Mouse (Mus musculus) embryonic facial prominence, embryonic 11.5 days (tissue): ENCODE measurements around the gene Strip2. TPM values are rescaled to one million over a fixed set of nuclear protein-coding genes. Genes with fewer than 3 reads are reported as not detected.

Experiments
- ATAC-seq: fragments of 200-750 bp; cut with Nextera tagmentation; replicated peaks from 2 replicates; pipeline ENCODE4 v1.8.0; 2017; ENCODE audit warnings: low read depth; ENCODE audit not compliant: insufficient number of reproducible peaks, low FRiP score, low TSS enrichment
- DNase-seq: peaks from one replicate; pipeline ENCODE4 v3.0.0-alpha.2; 2015; ENCODE audit warnings: low spot score
- H3K27ac ChIP-seq: fragments of 300-500 bp; sonication (generic); replicated peaks from 2 replicates; pipeline ENCODE4 v1.5.1; 2014; ENCODE audit warnings: mild to moderate bottlenecking, low read depth, low read length, control low read depth
- H3K27me3 ChIP-seq: fragments of 300-500 bp; sonication (generic); 2 replicates; pipeline ENCODE4 v1.6.1; 2014; ENCODE audit warnings: mild to moderate bottlenecking, low read length, moderate library complexity, mixed read lengths; ENCODE audit not compliant: control insufficient read depth, insufficient read depth
- H3K36me3 ChIP-seq: fragments of 300-500 bp; sonication (generic); replicated peaks from 2 replicates; pipeline ENCODE4 v1.6.1; 2014; ENCODE audit warnings: low read depth, mild to moderate bottlenecking, low read length, moderate library complexity, mixed read lengths; ENCODE audit not compliant: control insufficient read depth, insufficient read depth
- H3K4me1 ChIP-seq: fragments of 300-500 bp; sonication (generic); 2 replicates; pipeline ENCODE4 v1.6.1; 2014; ENCODE audit warnings: low read length, mixed read lengths; ENCODE audit not compliant: control insufficient read depth, insufficient read depth
- H3K4me2 ChIP-seq: fragments of 300-500 bp; sonication (generic); 2 replicates; pipeline ENCODE4 v1.6.1; 2014; ENCODE audit warnings: low read depth, mild to moderate bottlenecking, control low read depth, low read length, moderate library complexity
- H3K4me3 ChIP-seq: fragments of 300-500 bp; sonication (generic); 2 replicates; pipeline ENCODE4 v1.5.1; 2014; ENCODE audit warnings: low read depth, low read length, control low read depth
- H3K9ac ChIP-seq: fragments of 300-500 bp; sonication (generic); replicated peaks from 2 replicates; pipeline ENCODE4 v1.6.1; 2014; ENCODE audit warnings: mild to moderate bottlenecking, control low read depth, low read length
- H3K9me3 ChIP-seq: fragments of 300-500 bp; sonication (generic); replicated peaks from 2 replicates; pipeline ENCODE4 v1.6.1; 2016; ENCODE audit warnings: mild to moderate bottlenecking, low read length, inconsistent platforms, mixed read lengths; ENCODE audit not compliant: control insufficient read depth
- WGBS: fragments of 180-500 bp; shearing (Covaris S2); extraction: QIAGEN DNeasy Blood & Tissue Kit; methylation state at CpG from one replicate; pipeline ENCODE4 v1.1.7; 2014; 5-methylcytosine and 5-hydroxymethylcytosine counted together
- polyA plus RNA-seq: library from polyadenylated mRNA; unstranded; fragments of >200 nt; fragmentation: Nextera tagmentation; extraction: Ambion mirVana; gene quantifications from 2 replicates; pipeline ENCODE4 v1.2.1, GENCODE M21; 2014

Gene Strip2
- polyA plus RNA-seq, 1 experiment from 2014 or later, result 1.0 TPM

DNA sequence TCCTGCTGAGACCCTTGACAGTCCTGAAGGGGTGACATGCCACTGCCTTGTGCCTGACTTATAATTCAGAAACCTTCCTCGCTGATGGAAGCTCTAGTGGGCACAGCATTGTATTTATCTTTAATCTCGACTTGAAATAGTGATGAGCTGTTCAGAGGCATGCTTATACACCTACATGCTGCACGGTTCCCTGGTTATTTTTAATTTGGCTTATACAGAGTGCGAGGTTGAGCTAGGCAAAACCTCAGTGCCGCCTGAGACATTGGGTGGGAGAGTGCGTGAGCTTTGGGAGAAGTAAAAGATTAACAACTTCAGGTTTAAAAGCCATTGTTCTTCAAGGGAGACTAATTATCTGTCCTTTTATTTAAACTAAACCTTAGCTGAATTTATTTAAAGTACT, 33.9 kb upstream of the Strip2 start:
- no peak overlapping the region for H3K27ac ChIP-seq
- H3K27me3 ChIP-seq, result no peaks in the 10 kb centered on the region
- ATAC-seq, result no peak
- no peaks in the 10 kb centered on the region for H3K4me1 ChIP-seq
- no peak overlapping the region for H3K4me3 ChIP-seq
- no peaks in the 10 kb centered on the region for H3K9me3 ChIP-seq
- no peak overlapping the region for H3K4me2 ChIP-seq
- DNase-seq, result no peak
- no peak overlapping the region for H3K9ac ChIP-seq
- H3K36me3 ChIP-seq, result no peaks in the 10 kb centered on the region
- 89% methylated on average over 6 of the region's 6 CpGs for WGBS

DNA sequence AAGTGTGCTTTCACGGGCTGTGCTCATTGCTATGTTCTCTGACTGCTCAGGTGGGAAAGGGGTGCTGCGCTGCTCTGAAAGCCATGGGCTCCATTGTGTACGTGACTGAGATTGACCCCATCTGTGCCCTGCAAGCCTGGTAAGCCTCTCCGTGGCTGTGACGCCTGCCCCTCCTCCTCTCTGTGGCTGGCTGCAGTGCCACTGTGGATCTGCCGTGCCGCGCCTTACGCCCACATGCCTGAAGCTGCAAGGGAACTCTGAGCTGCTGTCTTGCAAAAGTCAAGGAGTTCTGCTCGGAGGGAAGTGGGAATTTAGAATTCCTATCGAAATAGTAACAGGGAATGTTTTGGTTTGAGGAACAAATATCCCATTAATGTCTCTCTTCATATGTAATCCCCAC, 25.7 kb upstream of the Strip2 start:
- H3K4me1 ChIP-seq, result no peaks in the 10 kb centered on the region
- no peak overlapping the region for H3K9ac ChIP-seq
- no peaks in the 10 kb centered on the region for H3K36me3 ChIP-seq
- 77% methylated on average over 11 of the region's 11 CpGs for WGBS
- ATAC-seq (no peak), DNase-seq (no peak)
- no peaks in the 10 kb centered on the region for H3K9me3 ChIP-seq
- H3K27me3 ChIP-seq, result no peaks in the 10 kb centered on the region
- H3K4me3 ChIP-seq, result no peak overlapping the region
- H3K4me2 ChIP-seq, result no peak overlapping the region
- H3K27ac ChIP-seq, result no peak overlapping the region

GRCm38 (mm10) chr6:29896976-29897375, 19.8 kb upstream of the Strip2 start:
- WGBS, result 94% methylated on average over 3 of the region's 3 CpGs
- DNase-seq (no peak), ATAC-seq (no peak)
- no peak overlapping the region for H3K9ac ChIP-seq
- no peaks in the 10 kb centered on the region for H3K36me3 ChIP-seq
- no peak overlapping the region for H3K4me2 ChIP-seq
- no peaks in the 10 kb centered on the region for H3K9me3 ChIP-seq
- no peak overlapping the region for H3K27ac ChIP-seq
- no peaks in the 10 kb centered on the region for H3K4me1 ChIP-seq
- no peaks in the 10 kb centered on the region for H3K27me3 ChIP-seq
- no peak overlapping the region for H3K4me3 ChIP-seq

DNA sequence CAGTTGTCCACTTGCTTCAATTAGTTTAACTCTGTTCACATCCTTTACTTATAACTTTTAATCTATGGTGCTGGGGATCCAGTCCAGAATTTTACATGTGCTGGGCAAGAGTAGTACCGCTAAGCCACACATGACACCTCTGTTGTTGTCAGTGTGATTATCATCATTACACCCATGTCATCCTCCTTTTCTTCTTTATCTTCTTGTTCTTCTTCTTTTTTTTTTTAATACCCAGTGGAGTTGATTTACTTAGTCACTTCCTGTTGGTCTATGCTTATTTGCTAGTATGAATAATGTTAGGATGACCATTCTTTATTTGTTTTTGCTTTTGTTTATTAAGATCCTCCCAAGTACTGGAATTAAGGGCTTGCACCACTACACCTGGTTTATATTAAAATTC, 15.4 kb upstream of the Strip2 start:
- Histone ChIP-seq H3K9me3 (no peaks in the 10 kb centered on the region), H3K4me3 (no peak overlapping the region), H3K27me3 (no peaks in the 10 kb centered on the region), H3K9ac (no peak overlapping the region), H3K4me1 (no peaks in the 10 kb centered on the region), H3K27ac (no peak overlapping the region), H3K4me2 (no peak overlapping the region), H3K36me3 (no peaks in the 10 kb centered on the region)
- ATAC-seq, result no peak
- WGBS, result 91% methylated on average over 1 of the region's 1 CpGs
- DNase-seq, result no peak

DNA sequence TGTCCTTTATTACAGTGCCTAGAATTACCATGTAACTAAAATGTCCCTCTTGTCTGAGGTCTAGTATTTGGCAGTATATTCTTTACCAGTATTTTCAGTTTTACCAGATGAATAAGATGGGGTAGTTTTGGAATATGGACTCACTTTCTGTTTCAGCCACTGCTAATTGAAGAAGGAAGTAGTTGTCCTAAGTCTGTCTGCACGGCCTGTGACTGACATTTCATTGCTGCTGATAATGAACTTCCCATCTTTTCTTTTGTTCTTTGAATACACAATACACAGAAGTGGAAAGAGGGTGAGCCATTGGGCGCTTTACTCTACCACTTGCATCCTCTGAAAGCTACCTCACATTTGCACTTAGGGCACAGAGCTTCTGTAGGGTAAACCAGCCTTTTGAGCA, 14.6 kb upstream of the Strip2 start:
- no peak overlapping the region for H3K27ac ChIP-seq
- no peaks in the 10 kb centered on the region for H3K36me3 ChIP-seq
- no peak overlapping the region for H3K4me2 ChIP-seq
- H3K4me3 ChIP-seq, result no peak overlapping the region
- 80% methylated on average over 2 of the region's 2 CpGs for WGBS
- no peaks in the 10 kb centered on the region for H3K4me1 ChIP-seq
- H3K27me3 ChIP-seq, result no peaks in the 10 kb centered on the region
- DNase-seq, result no peak
- no peak overlapping the region for H3K9ac ChIP-seq
- no peak for ATAC-seq
- no peaks in the 10 kb centered on the region for H3K9me3 ChIP-seq

- DNase-seq (no peak), ATAC-seq (no peak)
- Histone ChIP-seq H3K4me3 (no peak overlapping the region), H3K4me1 (no peaks in the 10 kb centered on the region), H3K27me3 (no peaks in the 10 kb centered on the region), H3K27ac (no peak overlapping the region), H3K9me3 (no peaks in the 10 kb centered on the region), H3K9ac (no peak overlapping the region), H3K36me3 (no peaks in the 10 kb centered on the region), H3K4me2 (no peak overlapping the region)
- 85% methylated on average over 3 of the region's 3 CpGs for WGBS
Measured at GRCm38 (mm10) chr6:29903343-29903914, 13.4 kb upstream of the Strip2 start.

GRCm38 (mm10) chr6:29904281-29904680, 12.5 kb upstream of the Strip2 start:
- WGBS, result 80% methylated on average over 3 of the region's 3 CpGs

GRCm38 (mm10) chr6:29910631-29911030, 6.2 kb upstream of the Strip2 start:
- no peaks in the 10 kb centered on the region for H3K9me3 ChIP-seq
- no peak overlapping the region for H3K4me3 ChIP-seq
- no peak overlapping the region for H3K9ac ChIP-seq
- H3K4me1 ChIP-seq, result no peaks in the 10 kb centered on the region
- ATAC-seq (no peak), DNase-seq (no peak)
- H3K4me2 ChIP-seq, result no peak overlapping the region
- no peaks in the 10 kb centered on the region for H3K36me3 ChIP-seq
- WGBS, result 96% methylated on average over 3 of the region's 3 CpGs
- no peaks in the 10 kb centered on the region for H3K27me3 ChIP-seq
- H3K27ac ChIP-seq, result no peak overlapping the region

More at GRCm38 (mm10) chr6:29904281-29904680, 12.5 kb upstream of the Strip2 start:
- Histone ChIP-seq H3K27ac (no peak overlapping the region), H3K27me3 (no peaks in the 10 kb centered on the region), H3K4me3 (no peak overlapping the region), H3K4me1 (no peaks in the 10 kb centered on the region), H3K9ac (no peak overlapping the region), H3K4me2 (no peak overlapping the region), H3K36me3 (no peaks in the 10 kb centered on the region), H3K9me3 (no peaks in the 10 kb centered on the region)
- no peak for ATAC-seq
- DNase-seq, result no peak
